Mouse (Mus musculus) gastrocnemius, adult 2 months (tissue): ENCODE measurements around the gene E2f8. TPM values are rescaled to one million over a fixed set of nuclear protein-coding genes. Genes with fewer than 3 reads are reported as not detected.

Source experiments
- DNase-seq: peaks from one replicate; pipeline ENCODE4 v3.0.0; 2022
- H3K27ac ChIP-seq: fragments of 200-600 bp; 2 replicates; pipeline ENCODE4 v1.8.1; 2022; ENCODE audit warnings: mild to moderate bottlenecking
- H3K4me3 ChIP-seq: fragments of 200-600 bp; 2 replicates; pipeline ENCODE4 v1.8.1; 2022; ENCODE audit warnings: mild to moderate bottlenecking, moderate library complexity
- CTCF ChIP-seq: fragments of 200-600 bp; IDR thresholded peaks from 2 replicates; pipeline ENCODE4 v1.8.1; 2022; ENCODE audit warnings: antibody characterized with exemption, mild to moderate bottlenecking, moderate library complexity
- intact Hi-C: fragments of 180-260 bp; cut with DNase I; formaldehyde crosslinking; loops from one replicate; pipeline ENCODE4 v1.15.1; 2025
- total RNA-seq, 2 experiments: library from RNA; stranded (reverse); gene quantifications; 2 replicates each; pipeline ENCODE4 v1.2.3; 2021

The E2f8 gene
- total RNA-seq, 2 experiments from 2014 or later = not detected

DNA sequence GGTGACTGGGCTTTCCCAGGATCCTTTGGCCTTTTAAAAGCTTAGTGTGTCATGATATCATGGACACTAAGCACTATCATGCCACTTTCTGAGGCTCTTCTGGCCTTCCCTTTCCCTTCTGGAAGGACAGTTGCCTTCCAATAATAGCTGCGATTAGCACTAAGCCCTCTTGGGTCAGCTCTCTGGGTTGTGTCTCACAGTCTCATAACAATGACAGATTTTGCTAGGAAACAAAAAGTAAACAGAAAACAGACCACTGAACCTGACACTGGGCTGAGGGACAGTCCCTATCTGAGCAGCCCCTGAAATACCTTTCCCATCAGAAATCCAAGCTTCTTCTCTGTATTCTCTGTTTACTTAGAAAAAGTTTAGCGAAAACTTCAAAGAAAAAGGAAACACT lies 40.9 kb downstream of the E2f8 start:
- DNase-seq = no peak
- TF ChIP-seq CTCF = no peak
- intact Hi-C loops = no loop called here
- H3K4me3 ChIP-seq = no peak overlapping the region
- H3K27ac ChIP-seq = no peak overlapping the region; the same call in 1 of the 2 replicates

- intact Hi-C loops = no loop called here
- no peak overlapping the region for H3K27ac ChIP-seq
- H3K4me3 ChIP-seq = no peak overlapping the region
- no peak for TF ChIP-seq CTCF
- DNase-seq = no peak
Measured at GRCm38 (mm10) chr7:48838434-48838833, 43.0 kb downstream of the E2f8 start.

DNA sequence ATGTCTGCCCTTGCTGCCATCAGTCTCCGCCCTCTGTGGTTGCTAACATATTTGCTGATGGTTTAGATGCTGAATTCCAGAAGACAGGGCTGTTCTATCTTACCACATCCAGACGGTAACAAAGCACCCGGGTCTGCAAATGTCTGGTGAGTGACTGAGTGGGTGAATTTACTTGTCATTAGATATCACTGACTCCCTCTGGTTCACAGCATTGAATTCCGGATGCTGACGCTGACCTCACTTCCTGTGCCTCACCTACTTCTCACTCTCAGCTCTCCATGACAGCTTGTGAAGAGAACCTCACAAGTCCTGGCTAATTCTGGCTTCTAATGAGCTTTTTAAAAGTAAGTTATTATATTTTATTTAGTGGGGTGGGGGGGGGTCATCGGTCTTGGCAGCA lies 44.4 kb downstream of the E2f8 start:
- DNase-seq = no peak
- H3K4me3 ChIP-seq = no peak overlapping the region
- intact Hi-C loops = no loop called here
- no peak overlapping the region for H3K27ac ChIP-seq
- no peak for TF ChIP-seq CTCF

GRCm38 (mm10) chr7:48834989-48835626 lies 46.3 kb downstream of the E2f8 start:
- Histone ChIP-seq H3K27ac (no peak overlapping the region), H3K4me3 (no peak overlapping the region)
- DNase-seq = no peak
- no peak for TF ChIP-seq CTCF
- intact Hi-C loops = no loop called here

- H3K27ac ChIP-seq = no peak overlapping the region
- intact Hi-C loops = no loop called here
- DNase-seq = no peak
Measured at GRCm38 (mm10) chr7:48834371-48834970, 46.9 kb downstream of the E2f8 start.

GRCm38 (mm10) chr7:48832735-48833134 lies 48.7 kb downstream of the E2f8 start:
- no peak overlapping the region for H3K27ac ChIP-seq
- H3K4me3 ChIP-seq = no peak overlapping the region
- intact Hi-C loops = no loop called here
- no peak for DNase-seq
- no peak for TF ChIP-seq CTCF

More at GRCm38 (mm10) chr7:48834371-48834970, 46.9 kb downstream of the E2f8 start:
- no peak overlapping the region for H3K4me3 ChIP-seq
- no peak for TF ChIP-seq CTCF

DNA sequence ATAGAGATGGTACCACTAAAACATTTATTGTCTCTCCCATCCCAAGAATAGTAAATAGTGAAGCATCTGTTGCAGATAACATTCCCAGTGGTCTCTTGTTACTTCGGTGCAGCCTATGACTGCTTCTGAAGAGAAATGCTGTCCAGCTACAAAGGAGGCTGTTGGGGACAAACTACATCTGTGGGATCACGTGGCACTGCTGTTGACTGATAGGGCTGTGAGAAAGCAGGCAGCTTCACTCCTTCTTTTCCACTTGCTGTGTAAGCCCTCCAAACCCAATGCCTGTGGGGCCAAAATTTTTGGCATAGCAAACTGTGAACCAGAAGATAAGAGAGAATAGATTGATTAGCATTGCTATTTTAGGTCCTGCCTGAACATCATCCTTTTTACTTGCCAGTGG lies 51.0 kb downstream of the E2f8 start:
- no peak for DNase-seq
- Histone ChIP-seq H3K4me3 (no peak overlapping the region), H3K27ac (no peak overlapping the region)
- intact Hi-C loops = no loop called here
- TF ChIP-seq CTCF = no peak

GRCm38 (mm10) chr7:48829177-48829910 lies 52.1 kb downstream of the E2f8 start:
- Histone ChIP-seq H3K4me3 (no peak overlapping the region), H3K27ac (no peak overlapping the region)
- intact Hi-C loops = loop anchor here (5.0 kb wide), 1 partner anchor 48 kb away; no protein-coding TSS in a partner anchor

GRCm38 (mm10) chr7:48825170-48825569 lies 56.2 kb downstream of the E2f8 start:
- Histone ChIP-seq H3K27ac (no peak overlapping the region), H3K4me3 (no peak overlapping the region)
- TF ChIP-seq CTCF = no peak
- intact Hi-C loops = loop anchor here (5.0 kb wide), 1 partner anchor 52 kb away; no protein-coding TSS in a partner anchor
- no peak for DNase-seq

More at GRCm38 (mm10) chr7:48829177-48829910, 52.1 kb downstream of the E2f8 start:
- DNase-seq = no peak
- TF ChIP-seq CTCF = no peak

DNA sequence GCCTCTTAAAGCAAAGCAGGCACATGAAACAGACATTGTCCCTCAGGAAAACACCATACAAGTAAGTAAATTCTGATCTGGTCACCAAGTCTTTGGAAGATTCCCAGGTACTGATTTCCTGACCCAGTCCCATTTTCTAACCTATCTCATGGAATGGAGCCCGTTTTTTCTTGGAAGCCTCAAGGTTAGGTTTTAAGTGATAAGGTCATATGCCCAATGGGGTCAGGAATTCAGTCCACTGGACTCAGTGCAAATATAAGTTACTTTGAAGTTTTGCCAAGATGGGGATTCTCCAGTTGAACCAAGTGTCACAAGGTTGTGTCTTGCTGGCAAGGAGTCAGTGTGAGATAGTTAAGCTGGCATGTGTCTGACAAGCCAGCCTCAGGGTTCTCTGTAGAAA lies 56.7 kb downstream of the E2f8 start:
- DNase-seq = no peak
- intact Hi-C loops = loop anchor here (5.0 kb wide), 1 partner anchor 53 kb away; no protein-coding TSS in a partner anchor
- no peak for TF ChIP-seq CTCF
- Histone ChIP-seq H3K4me3 (no peak overlapping the region), H3K27ac (no peak overlapping the region)

DNA sequence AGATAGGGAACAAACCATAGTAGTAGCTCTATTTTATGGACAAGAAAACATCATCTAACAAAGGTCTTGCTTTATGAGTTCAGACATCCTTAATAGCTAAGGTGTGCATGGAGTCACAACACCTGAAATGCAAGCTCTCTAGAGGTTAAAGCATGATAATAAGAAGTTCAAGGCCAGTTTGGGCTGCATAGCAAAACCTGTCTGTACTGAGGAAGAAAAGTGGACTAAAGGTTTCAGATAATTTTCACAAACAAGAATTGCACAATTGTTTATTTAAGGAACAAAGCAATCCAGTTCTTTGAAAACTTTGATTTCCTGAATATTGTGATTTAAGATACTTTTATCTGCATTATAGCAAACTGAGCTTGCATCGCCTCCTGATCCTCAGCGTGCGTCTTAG lies 57.8 kb downstream of the E2f8 start:
- H3K4me3 ChIP-seq = no peak overlapping the region
- intact Hi-C loops = no loop called here
- DNase-seq = no peak
- no peak for TF ChIP-seq CTCF
- no peak overlapping the region for H3K27ac ChIP-seq

DNA sequence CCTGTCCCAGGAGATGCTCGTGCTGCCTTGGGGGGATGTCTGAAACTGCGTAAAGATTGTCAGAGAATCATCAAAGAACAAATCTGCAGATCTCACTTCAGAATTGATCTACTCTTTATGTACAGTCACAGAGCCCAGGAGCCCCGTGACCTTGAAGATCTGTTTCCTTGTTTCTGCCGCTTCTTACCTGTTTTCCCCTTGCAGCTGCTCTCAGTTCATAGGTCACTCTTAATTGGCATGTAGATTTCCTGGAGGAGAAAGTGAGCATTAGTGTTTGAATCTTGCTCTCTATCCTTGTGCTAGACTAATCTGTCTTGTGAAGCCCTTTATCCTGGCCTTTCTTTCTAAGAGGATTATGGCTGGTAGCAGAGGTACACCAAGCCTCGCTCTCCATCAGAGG lies 59.7 kb downstream of the E2f8 start:
- no peak for DNase-seq
- Histone ChIP-seq H3K27ac (no peak overlapping the region), H3K4me3 (no peak overlapping the region)
- no peak for TF ChIP-seq CTCF
- intact Hi-C loops = no loop called here

Other genes starting within 250 kb of the E2f8 start
- gene Mrgprb3, start 237.8 kb downstream of the E2f8 start, total RNA-seq = not detected
- gene Zdhhc13, start 92.6 kb downstream of the E2f8 start, total RNA-seq = 1 to 10 TPM; 3.6 to 4.0 TPM
- gene Csrp3, start 33.6 kb downstream of the E2f8 start, total RNA-seq = 100 to 1,000 TPM in 1 of 2 experiments, 10 to 100 TPM in 1; 77.1 to 238 TPM
- gene Nav2, start 27.1 kb upstream of the E2f8 start, total RNA-seq = 10 to 100 TPM; 18.5 to 36.0 TPM